Mouse (Mus musculus): ENCODE data around the gene Tfap2e. TPM values are rescaled to one million over a fixed set of nuclear protein-coding genes. Genes with fewer than 3 reads are reported as not detected.
A peak's percentile ranks its signal among the peaks of the same experiment; 100 is the strongest.

Tfap2e gene
- total RNA-seq, 2 experiments from 2014 or later: not detected

DNA sequence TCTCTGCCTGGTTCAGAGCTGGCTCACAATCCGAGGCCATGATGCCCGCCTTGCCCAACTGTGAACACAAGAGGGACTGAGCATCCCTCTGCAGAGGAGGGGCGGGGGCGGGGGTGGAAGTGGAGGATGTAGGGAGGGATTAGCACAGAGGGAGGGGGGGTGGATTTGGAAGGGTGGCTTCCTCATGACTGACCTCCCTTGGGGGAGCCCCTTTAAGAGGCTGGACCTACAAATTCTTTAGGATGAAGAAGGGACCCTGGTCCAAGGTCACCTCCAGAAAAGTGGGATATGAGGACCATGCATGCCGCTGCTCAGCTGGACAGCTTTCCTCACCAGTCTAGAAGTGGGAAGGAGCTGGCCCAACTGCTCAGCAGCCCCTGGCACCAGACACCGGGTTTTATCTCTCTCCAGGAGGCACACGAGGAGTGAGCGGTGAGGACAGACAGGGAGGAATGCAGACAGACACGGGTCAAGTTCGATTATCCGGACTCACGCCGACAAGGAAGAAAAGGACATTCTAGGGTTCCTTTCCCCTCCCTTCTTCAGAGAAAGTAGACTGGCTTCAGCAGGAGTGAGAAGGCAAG, 16.1 kb upstream of the Tfap2e start:
- peak; percentile 17 for DNase-seq

DNA sequence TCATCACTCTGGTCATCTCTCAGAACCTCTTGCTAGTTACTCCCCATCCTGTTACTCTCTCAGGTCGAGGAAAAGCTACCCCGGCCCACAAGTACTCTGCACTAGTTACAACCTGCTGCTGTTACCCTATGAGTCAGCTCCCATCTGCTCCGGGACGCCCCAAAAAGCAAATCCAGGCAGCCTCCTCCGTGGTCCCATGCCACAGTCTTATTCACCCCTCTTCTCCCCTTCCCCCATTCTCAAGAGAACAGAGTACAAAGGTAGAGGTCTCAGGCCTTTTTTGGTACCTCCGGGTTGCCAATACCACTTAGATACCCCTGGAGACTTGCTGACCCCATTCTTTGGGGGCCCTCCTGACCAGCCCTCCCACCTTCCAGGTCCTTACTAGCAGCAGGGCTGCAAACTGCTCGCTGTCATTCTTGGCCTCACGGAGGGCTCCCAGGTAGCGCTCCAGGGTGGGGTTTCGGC, 15.6 kb upstream of the Tfap2e start:
- DNase-seq: peak; percentile 5

- no peak for DNase-seq
Measured at GRCm38 (mm10) chr4:126750863-126751555, 15.0 kb upstream of the Tfap2e start.

GRCm38 (mm10) chr4:126750046-126750683, 14.1 kb upstream of the Tfap2e start:
- peak; percentile 78 for DNase-seq

- DNase-seq: no peak
Measured at GRCm38 (mm10) chr4:126749553-126749952, 13.5 kb upstream of the Tfap2e start.

DNA sequence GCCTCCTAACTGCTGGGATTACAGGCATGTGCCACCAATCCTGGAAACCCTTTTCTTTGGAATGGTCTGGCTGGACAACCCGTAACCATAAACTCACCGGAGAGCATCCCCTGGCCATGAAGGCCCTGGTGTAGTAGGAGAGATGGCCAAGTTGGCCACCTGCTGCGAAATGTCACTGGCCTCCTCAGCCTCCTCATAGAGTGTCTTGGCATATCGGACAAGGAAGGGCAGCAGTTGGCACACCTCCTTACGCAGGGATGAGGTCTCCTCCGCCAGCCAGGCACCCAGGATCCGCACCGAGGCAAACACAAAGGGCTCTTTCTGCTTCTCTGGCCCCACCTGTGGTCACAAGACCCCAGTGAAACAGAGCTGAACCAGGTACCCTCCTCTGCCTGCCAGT, 12.3 kb upstream of the Tfap2e start:
- no peak for DNase-seq

GRCm38 (mm10) chr4:126746194-126746840, 10.3 kb upstream of the Tfap2e start:
- DNase-seq: no peak

DNA sequence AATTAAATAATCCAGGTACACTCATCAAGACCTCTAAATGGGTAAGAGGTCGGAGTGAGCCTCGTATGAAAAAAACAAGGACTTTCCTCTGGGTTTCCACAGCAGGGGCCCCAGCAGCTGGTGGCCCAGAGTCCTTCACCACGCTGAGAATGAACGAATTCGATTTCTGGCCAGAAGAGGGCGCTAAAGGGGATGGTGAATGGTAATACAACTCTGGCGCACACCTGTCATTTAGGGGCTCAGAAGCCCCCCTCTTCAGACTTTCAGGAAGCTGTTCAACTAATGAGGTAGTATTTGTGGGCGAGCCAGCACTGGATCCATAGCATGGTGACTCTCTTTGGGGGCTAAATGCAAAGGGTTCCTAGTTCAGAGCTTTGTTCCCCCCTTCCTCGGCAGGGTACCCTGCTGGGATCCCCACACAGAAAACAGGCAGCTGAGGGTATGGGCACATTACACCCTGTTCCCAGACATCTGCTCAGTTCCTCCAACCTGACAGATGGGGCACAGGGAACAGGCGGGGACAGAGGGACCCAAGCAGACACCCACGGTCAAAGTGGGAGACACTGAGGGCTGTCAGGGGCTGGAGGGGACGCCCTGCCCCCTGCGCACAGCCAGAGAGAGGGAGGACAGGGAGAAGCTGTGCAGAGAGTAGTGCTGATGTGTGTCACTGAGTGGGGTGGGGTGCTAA, 9.6 kb upstream of the Tfap2e start:
- peak; percentile 62 for DNase-seq

DNA sequence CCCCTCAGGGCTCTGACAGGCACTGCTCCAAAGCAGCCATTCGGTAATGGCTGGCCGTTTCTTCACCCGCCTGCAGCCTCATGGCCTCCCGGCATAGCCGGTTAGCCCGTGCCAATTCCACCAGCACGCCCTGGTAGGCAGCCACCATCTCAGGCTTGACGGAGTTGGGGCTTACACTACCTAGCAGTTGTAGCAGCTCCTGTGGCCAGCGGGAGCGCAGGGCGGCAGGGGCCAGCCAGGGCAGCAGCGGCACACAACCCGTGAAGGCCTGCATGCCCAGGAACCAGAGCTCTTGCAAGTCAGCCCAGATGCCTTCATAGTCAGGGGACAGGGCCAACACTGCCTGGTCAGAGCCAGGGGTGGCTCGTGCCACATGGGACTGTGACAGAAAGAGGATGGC, 8.8 kb upstream of the Tfap2e start:
- peak; percentile 52 for DNase-seq

- DNase-seq: no peak
Measured at GRCm38 (mm10) chr4:126743713-126744112, 7.7 kb upstream of the Tfap2e start.

GRCm38 (mm10) chr4:126742976-126743375, 6.9 kb upstream of the Tfap2e start:
- no peak for DNase-seq

DNA sequence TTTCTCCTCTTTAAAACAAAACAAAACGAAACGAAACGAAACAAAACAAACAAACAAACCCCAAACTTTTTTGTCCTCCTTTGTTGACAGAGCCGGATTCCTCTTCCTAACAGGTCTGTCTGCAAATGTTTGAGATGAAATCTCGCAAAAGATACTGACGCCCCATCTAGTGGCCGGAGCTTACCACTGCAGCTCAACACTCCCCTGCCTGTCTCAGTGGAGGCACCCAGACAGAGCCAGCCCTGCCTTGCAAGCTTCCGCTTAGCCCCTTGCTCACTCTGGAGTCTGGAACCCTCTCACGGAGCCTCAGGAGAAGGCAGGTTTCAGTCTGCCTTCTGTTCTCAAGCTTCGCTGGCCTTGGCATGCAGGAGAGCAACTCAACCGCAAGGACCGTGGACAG, 5.4 kb upstream of the Tfap2e start:
- DNase-seq: peak; percentile 73

GRCm38 (mm10) chr4:126739966-126740676, 4.1 kb upstream of the Tfap2e start:
- DNase-seq: no peak

GRCm38 (mm10) chr4:126735382-126736000, 549 bp downstream of the Tfap2e start:
- no peak for DNase-seq

GRCm38 (mm10) chr4:126734700-126735381, 1.2 kb downstream of the Tfap2e start:
- DNase-seq: no peak

- DNase-seq: no peak
Measured at GRCm38 (mm10) chr4:126734001-126734603, 1.9 kb downstream of the Tfap2e start.

GRCm38 (mm10) chr4:126732531-126733380, 3.3 kb downstream of the Tfap2e start:
- DNase-seq: no peak

GRCm38 (mm10) chr4:126732111-126732510, 3.9 kb downstream of the Tfap2e start:
- DNase-seq: no peak

DNA sequence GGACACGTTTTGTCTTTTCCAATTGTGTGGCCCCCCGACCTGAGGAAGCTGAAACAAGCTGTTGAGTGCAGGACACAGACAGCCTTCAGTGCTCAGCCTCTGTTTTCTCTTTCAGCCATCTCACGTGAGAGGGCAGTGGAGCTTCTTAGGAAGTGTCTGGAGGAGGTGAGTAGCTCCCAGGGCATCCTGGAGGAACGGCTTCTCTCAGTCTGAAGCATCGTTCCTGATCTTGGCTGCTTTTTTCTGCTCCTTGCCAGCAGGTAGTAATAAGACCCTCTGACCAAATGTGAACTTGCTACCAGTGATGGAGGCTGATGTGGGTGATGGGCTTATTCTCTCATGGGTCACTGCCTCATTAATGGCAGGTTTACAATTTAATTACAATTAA, 28.6 kb downstream of the Tfap2e start:
- DNase-seq: no peak

All from gastrocnemius, postnatal 10 days (tissue).